In genomic region chr13:102700176-102700575, GRCm38 (mm10) we compare ENCODE assay signal across 23 mouse cellular contexts. TPM values are rescaled to one million over a fixed set of nuclear protein-coding genes. Genes with fewer than 3 reads are reported as not detected.
DNase-seq lines count a peak whose midpoint lies in the region; ATAC-seq and TF ChIP-seq lines count a peak whose summit lies in the region.
"Had no signal": no experiment of that assay in that cellular context is flagged by ENCODE, and none has a peak within 500 bp of the region (broad histone marks: within the 10 kb centered on the region; RNA-seq: fewer than 3 reads in every experiment).

No protein-coding gene starts in this region.

- 0 out of 2 replicates have a peak overlapping the region, but pooled peaks have one; percentile 15 for H3K27ac ChIP-seq in midbrain, embryonic 13.5 days
- H3K27ac ChIP-seq in midbrain, postnatal 0 days (ENCODE audit: low read depth, low read length): no peak overlapping the region
- no peak overlapping the region for H3K27ac ChIP-seq in CH12.LX (ENCODE audit: insufficient read depth, low read depth)
- H3K27ac ChIP-seq in neural tube, embryonic 15.5 days (replicated peaks): 0 out of 2 replicates have a peak overlapping the region, but pooled peaks have one; percentile 81
- no peak overlapping the region for H3K27ac ChIP-seq in hindbrain, postnatal 0 days
- H3K27ac ChIP-seq: embryonic facial prominence, embryonic 15.5 days; heart, adult 2 months; heart, embryonic 15.5 days; liver, embryonic 12.5 days; neural tube, embryonic 12.5 days had no signal

- in situ Hi-C loops in CH12.LX (cut with MboI; ENCODE audit: low pct_ligation_motif_present, low pct_unique_long_range_greater_than_20kb, low sequenced_read_pairs): no loop called here

- H3K4me2 ChIP-seq in midbrain, embryonic 13.5 days (replicated peaks): no peak overlapping the region
- no peak overlapping the region for H3K4me2 ChIP-seq in midbrain, postnatal 0 days (ENCODE audit: low read depth, low read length, poor library complexity, severe bottlenecking)
- peak overlapping the region; percentile 7; the same call in 1 of the 2 replicates for H3K4me2 ChIP-seq in CH12.LX (ENCODE audit: insufficient read depth, low read depth, poor library complexity, severe bottlenecking)
- H3K4me2 ChIP-seq in neural tube, embryonic 15.5 days: no peak overlapping the region
- H3K4me2 ChIP-seq in hindbrain, postnatal 0 days (ENCODE audit: low read depth, low read length): no peak overlapping the region
- H3K4me2 ChIP-seq: embryonic facial prominence, embryonic 15.5 days; heart, embryonic 15.5 days; liver, embryonic 12.5 days; lung, embryonic 14.5 days; neural tube, embryonic 12.5 days had no signal

- TF ChIP-seq CTCF in midbrain, postnatal 0 days (IDR thresholded peaks at IDR 0.05): no peak
- TF ChIP-seq CTCF in CH12.LX (conservative IDR thresholded peaks at IDR 0.05 in 1 of 2, IDR thresholded peaks at IDR 0.05 in 1 of 2; ENCODE audit: low read depth in 2 of 2, low read length in 2 of 2): no peak
- no peak for TF ChIP-seq CTCF in hindbrain, postnatal 0 days (IDR thresholded peaks at IDR 0.05; ENCODE audit: low read depth)

- TF ChIP-seq RAD21 in CH12.LX (IDR thresholded peaks at IDR 0.05; ENCODE audit: low read depth, low read length): no peak

- 87% methylated on average over 5 of the region's 5 CpGs for WGBS in midbrain, embryonic 13.5 days
- WGBS in midbrain, postnatal 0 days: 83% methylated on average over 5 of the region's 5 CpGs
- 90% methylated on average over 5 of the region's 5 CpGs for WGBS in neural tube, embryonic 15.5 days
- WGBS in hindbrain, postnatal 0 days: 89% methylated on average over 5 of the region's 5 CpGs

- H3K79me2 ChIP-seq in CH12.LX (replicated peaks; ENCODE audit: control insufficient read depth, extremely low read depth, insufficient read depth, poor library complexity, severe bottlenecking): peaks cover 92% of the 10 kb centered on the region

- H3K4me1 ChIP-seq in midbrain, embryonic 13.5 days (replicated peaks): peaks cover 22% of the 10 kb centered on the region
- peaks cover 6% of the 10 kb centered on the region; the same call in 1 of the 2 replicates for H3K4me1 ChIP-seq in midbrain, postnatal 0 days (ENCODE audit: insufficient read depth, low read length)
- peaks cover 13 to 61% of the 10 kb centered on the region in 2 experiments for H3K4me1 ChIP-seq in CH12.LX (ENCODE audit: control insufficient read depth in 1 of 2, insufficient read depth in 2 of 2)
- H3K4me1 ChIP-seq in neural tube, embryonic 15.5 days: peaks cover 17% of the 10 kb centered on the region
- 0 out of 2 replicates have a peak, but pooled peaks cover 7% of the 10 kb centered on the region for H3K4me1 ChIP-seq in hindbrain, postnatal 0 days (ENCODE audit: insufficient read depth, low read length)
- H3K4me1 ChIP-seq: liver, embryonic 12.5 days had no signal

- H3K9ac ChIP-seq in midbrain, embryonic 13.5 days (replicated peaks): no peak overlapping the region
- H3K9ac ChIP-seq in midbrain, postnatal 0 days (replicated peaks; ENCODE audit: low read length, poor library complexity, severe bottlenecking): no peak overlapping the region
- H3K9ac ChIP-seq in CH12.LX (ENCODE audit: insufficient read depth, low read depth): no peak overlapping the region
- H3K9ac ChIP-seq in neural tube, embryonic 15.5 days (replicated peaks): no peak overlapping the region
- H3K9ac ChIP-seq in hindbrain, postnatal 0 days (replicated peaks; ENCODE audit: low read length): no peak overlapping the region
- H3K9ac ChIP-seq: embryonic facial prominence, embryonic 15.5 days; heart, embryonic 15.5 days; liver, embryonic 12.5 days; lung, embryonic 14.5 days; neural tube, embryonic 12.5 days had no signal

- 0 out of 2 replicates have a peak, but pooled peaks have one; percentile 13 for TF ChIP-seq POLR2A in CH12.LX (IDR thresholded peaks at IDR 0.05; ENCODE audit: low read depth, low read length)

- no peak for ATAC-seq in midbrain, embryonic 13.5 days
- ATAC-seq in midbrain, postnatal 0 days (ENCODE audit: low FRiP score): no peak
- ATAC-seq in granulocyte monocyte progenitor cell, adult 5-6 weeks (replicated peaks; ENCODE audit: poor library complexity, severe bottlenecking): peak; percentile 32
- no peak for ATAC-seq in neural tube, embryonic 15.5 days (ENCODE audit: low FRiP score)
- no peak for ATAC-seq in hindbrain, postnatal 0 days
- ATAC-seq: activated CD4-positive, CD25-positive, alpha-beta regulatory T cell, adult 4 months; CD4-positive, CD25-positive, alpha-beta regulatory T cell, adult 4 months; liver, embryonic 12.5 days had no signal

- TF ChIP-seq EP300 in CH12.LX (IDR thresholded peaks at IDR 0.05; ENCODE audit: low read length): no peak

- no peak for DNase-seq in midbrain, postnatal 0 days (ENCODE audit: low spot score)
- DNase-seq in CH12.LX (ENCODE audit: extremely low read depth): no peak
- DNase-seq in hindbrain, postnatal 0 days (ENCODE audit: low spot score): no peak
- no peak for DNase-seq in adrenal gland, adult 2 months
- DNase-seq: adrenal gland, postnatal 14 days; cerebellum, adult 11-12 months; cerebellum, postnatal 25 days; heart, adult 2 months; heart, postnatal 4 days; kidney, adult 11 months; kidney, postnatal 4 days; lung, embryonic 14.5 days; right cerebral cortex, postnatal 14 days had no signal

- dilution Hi-C loops in CH12.LX (cut with MboI; ENCODE audit: extremely low pct_ligation_motif_present, extremely low pct_unique_long_range_greater_than_20kb, low sequenced_read_pairs): no loop called here

- H3K4me3 ChIP-seq in midbrain, embryonic 13.5 days (replicated peaks): no peak overlapping the region
- no peak overlapping the region for H3K4me3 ChIP-seq in midbrain, postnatal 0 days (ENCODE audit: low read depth, low read length)
- peak overlapping the region in 1 of 3 experiments; percentile 9 for H3K4me3 ChIP-seq in CH12.LX (replicated peaks in 1 of 3; ENCODE audit: low read depth in 2 of 3, low read length in 2 of 3, poor library complexity in 1 of 3)
- no peak overlapping the region for H3K4me3 ChIP-seq in neural tube, embryonic 15.5 days (replicated peaks)
- no peak overlapping the region for H3K4me3 ChIP-seq in hindbrain, postnatal 0 days (ENCODE audit: low read length)
- H3K4me3 ChIP-seq: embryonic facial prominence, embryonic 15.5 days; heart, adult 2 months; heart, embryonic 15.5 days; liver, embryonic 12.5 days; neural tube, embryonic 12.5 days had no signal

- no peaks in the 10 kb centered on the region for H3K36me3 ChIP-seq in midbrain, embryonic 13.5 days
- H3K36me3 ChIP-seq in midbrain, postnatal 0 days (ENCODE audit: insufficient read depth, low read length): no peaks in the 10 kb centered on the region
- H3K36me3 ChIP-seq in CH12.LX (replicated peaks in 1 of 2; ENCODE audit: control insufficient read depth in 1 of 2, insufficient read depth in 1 of 2, low read length in 1 of 2): peaks cover 23 to 62% of the 10 kb centered on the region in 2 experiments
- H3K36me3 ChIP-seq in neural tube, embryonic 15.5 days: no peaks in the 10 kb centered on the region
- H3K36me3 ChIP-seq in hindbrain, postnatal 0 days (ENCODE audit: insufficient read depth, low read length): no peaks in the 10 kb centered on the region
- H3K36me3 ChIP-seq: embryonic facial prominence, embryonic 15.5 days; G1E; heart, embryonic 15.5 days; liver, embryonic 12.5 days; neural tube, embryonic 12.5 days had no signal

- H3K27me3 ChIP-seq in midbrain, embryonic 13.5 days: no peaks in the 10 kb centered on the region
- no peaks in the 10 kb centered on the region for H3K27me3 ChIP-seq in midbrain, postnatal 0 days (ENCODE audit: insufficient read depth, low read length)
- no peaks in the 10 kb centered on the region for H3K27me3 ChIP-seq in CH12.LX (replicated peaks)
- no peaks in the 10 kb centered on the region for H3K27me3 ChIP-seq in neural tube, embryonic 15.5 days (replicated peaks)
- no peaks in the 10 kb centered on the region for H3K27me3 ChIP-seq in hindbrain, postnatal 0 days (ENCODE audit: insufficient read depth, low read length)
- H3K27me3 ChIP-seq: embryonic facial prominence, embryonic 15.5 days; heart, embryonic 15.5 days; liver, embryonic 12.5 days; neural tube, embryonic 12.5 days had no signal

- H3K9me3 ChIP-seq in midbrain, embryonic 13.5 days: no peaks in the 10 kb centered on the region
- no peaks in the 10 kb centered on the region for H3K9me3 ChIP-seq in midbrain, postnatal 0 days (ENCODE audit: low read length)
- no peaks in the 10 kb centered on the region for H3K9me3 ChIP-seq in CH12.LX (replicated peaks; ENCODE audit: low read length)
- H3K9me3 ChIP-seq in neural tube, embryonic 15.5 days (replicated peaks): no peaks in the 10 kb centered on the region
- H3K9me3 ChIP-seq in hindbrain, postnatal 0 days (ENCODE audit: low read length): no peaks in the 10 kb centered on the region
- H3K9me3 ChIP-seq: embryonic facial prominence, embryonic 15.5 days; G1E; heart, embryonic 15.5 days; liver, embryonic 12.5 days; neural tube, embryonic 12.5 days had no signal

TF ChIP-seq in CH12.LX, 34 proteins besides CTCF, POLR2A, EP300 and RAD21 (continues in another document):
- TF ChIP-seq NRF1 (IDR thresholded peaks at IDR 0.05; ENCODE audit: low read depth, low read length) (no peak; the same call in 1 of the 2 replicates), TBP (conservative IDR thresholded peaks at IDR 0.05; ENCODE audit: low read depth, low read length) (no peak), ZMIZ1 (IDR thresholded peaks at IDR 0.05; ENCODE audit: low read depth, low read length) (no peak), TCF12 (IDR thresholded peaks at IDR 0.05; ENCODE audit: low read depth, low read length) (no peak), KAT2A (IDR thresholded peaks at IDR 0.05; ENCODE audit: insufficient replicate concordance, low read length) (no peak), MEF2A (IDR thresholded peaks at IDR 0.05; ENCODE audit: borderline replicate concordance, low read depth, low read length) (no peak), MAFK (IDR thresholded peaks at IDR 0.05; ENCODE audit: insufficient replicate concordance, low read length) (no peak), PAX5 (IDR thresholded peaks at IDR 0.05; ENCODE audit: low read length) (no peak)

RNA-seq across cellular contexts. Expression of gene Cd180, which starts 6.8 kb away (rescaled TPM):
- polyA plus RNA-seq in midbrain, embryonic 13.5 days (2015; fragmentation: Nextera tagmentation; extraction: Ambion mirVana): 0.30 and 0.36 TPM in 2 replicates
- total RNA-seq in midbrain, postnatal 0 days (2014; rRNA removed): 1.3 and 3.2 TPM in 2 replicates
- polyA plus RNA-seq in midbrain, postnatal 0 days (2015; fragmentation: Nextera tagmentation; extraction: Ambion mirVana): 0.58 and 0.60 TPM in 2 replicates
- 34.2 and 41.7 TPM in 2 replicates for total RNA-seq in CH12.LX (2012; rRNA removed)
- total RNA-seq in CH12.LX (2014; rRNA removed): 40.4 and 43.3 TPM in 2 replicates
- 203 and 232 TPM in 2 replicates for polyA plus RNA-seq in CH12.LX (2012; ENCODE audit: insufficient read length, low read depth)
- 32.1 and 37.9 TPM in 2 replicates for total RNA-seq in granulocyte monocyte progenitor cell, adult 5-6 weeks (2014; fragmentation: Nextera tagmentation)
- total RNA-seq in granulocyte monocyte progenitor cell, adult 5-6 weeks (2017): 6.6 and 22.1 TPM in 2 replicates
- polyA plus RNA-seq in neural tube, embryonic 15.5 days (2015; fragmentation: Nextera tagmentation; extraction: Ambion mirVana): 0.77 and 0.87 TPM in 2 replicates
- total RNA-seq in hindbrain, postnatal 0 days (2014; rRNA removed): 0.68 and 1.9 TPM in 2 replicates
- polyA plus RNA-seq in hindbrain, postnatal 0 days (2015; fragmentation: Nextera tagmentation; extraction: Ambion mirVana): 1.1 and 1.4 TPM in 2 replicates
- 1 to 10 TPM; 1.2 to 2.7 TPM for total RNA-seq in adrenal gland, adult 2 months (2021)
- 3.1 and 3.5 TPM in 2 replicates for polyA plus RNA-seq in adrenal gland, adult 2 months (2012; rRNA removed)
- polyA plus RNA-seq: G1E had no signal

Comparison
In these comparisons a context has a peak if more than half of its experiments do, and no peak if none do; other contexts are left out.
1. H3K27ac ChIP-seq: peak in midbrain, embryonic 13.5 days (single experiment) and neural tube, embryonic 15.5 days (single experiment); none in midbrain, postnatal 0 days (single experiment), CH12.LX (single experiment) and hindbrain, postnatal 0 days (single experiment).
2. RNA of gene Cd180, which starts 6.8 kb away (polyA plus RNA-seq): 203 to 232 TPM in CH12.LX; 3.1 to 3.5 TPM in adrenal gland, adult 2 months, 1.1 to 1.4 TPM in hindbrain, postnatal 0 days, 0.77 to 0.87 TPM in neural tube, embryonic 15.5 days, 0.58 to 0.60 TPM in midbrain, postnatal 0 days and 0.30 to 0.36 TPM in midbrain, embryonic 13.5 days; every median in the first group is over 10 times any median in the second.